Mouse (Mus musculus): ENCODE measurements at regions not wholly inside any gene's neighbourhood (a gene's known extent, or its start where the extent isn't known, plus 50 kb on each side); places are given as distances from the start of the nearest gene placed in this dataset.

DNA sequence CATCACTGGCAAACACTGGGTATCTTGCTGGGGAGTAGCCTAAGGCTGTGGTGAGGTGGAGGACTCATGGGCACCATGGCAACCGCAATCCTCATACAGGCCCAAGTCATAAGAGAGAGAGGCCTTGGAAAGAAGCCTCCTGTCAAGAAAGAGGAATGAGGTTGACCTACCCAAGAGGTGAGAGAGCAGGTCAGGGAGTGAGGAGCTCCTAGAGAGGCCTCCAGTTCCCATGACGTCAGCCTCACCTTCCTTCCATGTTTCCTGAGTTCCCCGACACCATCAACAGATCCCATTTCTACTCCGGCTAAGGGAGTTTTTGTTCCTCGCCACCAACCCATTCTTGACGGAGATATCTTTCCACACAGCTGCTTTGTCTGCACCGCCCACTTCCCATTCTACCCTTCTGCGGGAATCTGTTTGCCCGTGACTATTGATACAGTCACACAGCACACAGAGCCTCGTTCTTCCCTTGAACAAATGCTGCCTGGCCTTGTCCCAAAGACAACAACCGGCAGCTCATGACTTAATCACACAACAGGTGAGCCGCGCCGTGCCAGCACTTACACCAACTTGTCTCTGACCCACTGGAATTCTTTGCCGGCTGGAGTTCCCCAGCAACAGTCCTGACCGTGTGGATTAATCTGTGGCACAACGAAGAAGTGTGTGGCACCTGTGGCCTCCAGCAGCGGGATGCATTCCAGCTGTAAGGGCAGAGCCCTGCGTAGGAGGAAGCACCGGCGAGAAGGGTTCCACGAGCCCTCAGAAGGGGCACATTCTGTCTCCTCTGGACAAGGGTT is 111.8 kb upstream of the Rreb1 start:
- no peak for DNase-seq

DNA sequence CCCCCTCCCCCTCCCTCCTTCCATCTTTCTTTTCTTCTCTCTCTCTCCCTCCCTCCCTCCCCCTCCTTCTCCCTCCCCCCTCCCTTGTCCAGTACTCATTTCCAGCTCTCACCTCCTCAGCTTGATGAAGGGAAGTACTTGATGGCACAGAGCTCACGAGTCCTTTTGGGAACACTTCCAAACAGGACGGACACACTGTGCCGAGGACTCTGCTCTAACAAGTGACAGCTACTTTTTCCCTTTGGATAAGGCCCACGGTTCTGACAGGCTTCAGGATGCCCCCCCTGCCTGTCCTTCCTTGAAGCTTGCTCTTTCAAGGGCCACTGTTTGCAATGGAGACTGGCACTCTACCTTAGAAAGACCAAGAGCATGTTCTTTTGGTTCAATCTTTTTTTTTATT is 110.8 kb upstream of the Rreb1 start:
- DNase-seq, result no peak

GRCm38 (mm10) chr13:37667871-37668270 is 110.3 kb upstream of the Rreb1 start:
- no peak for DNase-seq

GRCm38 (mm10) chr13:37671109-37671508 is 107.1 kb upstream of the Rreb1 start:
- no peak for DNase-seq

- no peak for DNase-seq
Observed at GRCm38 (mm10) chr13:37674676-37675350, 103.4 kb upstream of the Rreb1 start.

- no peak for DNase-seq
Observed at GRCm38 (mm10) chr13:37675718-37676117, 102.5 kb upstream of the Rreb1 start.

DNA sequence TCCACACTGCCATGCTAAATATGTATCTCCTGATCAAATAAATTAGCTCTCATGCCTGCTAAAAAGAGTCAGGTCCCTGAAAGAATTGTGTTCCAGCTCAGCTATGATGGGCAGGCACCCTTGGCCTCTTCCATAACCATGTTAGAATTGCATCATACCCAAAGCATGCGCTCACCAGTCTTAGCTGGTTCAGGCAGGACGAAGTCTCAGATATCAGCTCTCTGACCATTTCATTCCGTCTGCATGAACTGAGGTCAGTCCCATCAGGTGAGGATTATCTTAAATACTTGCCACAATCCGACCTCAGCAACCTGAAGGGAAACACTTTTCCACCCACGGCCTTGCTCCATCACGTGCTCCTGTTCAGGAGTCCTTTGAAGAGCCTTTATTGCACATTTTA is 101.3 kb upstream of the Rreb1 start:
- DNase-seq, result no peak

DNA sequence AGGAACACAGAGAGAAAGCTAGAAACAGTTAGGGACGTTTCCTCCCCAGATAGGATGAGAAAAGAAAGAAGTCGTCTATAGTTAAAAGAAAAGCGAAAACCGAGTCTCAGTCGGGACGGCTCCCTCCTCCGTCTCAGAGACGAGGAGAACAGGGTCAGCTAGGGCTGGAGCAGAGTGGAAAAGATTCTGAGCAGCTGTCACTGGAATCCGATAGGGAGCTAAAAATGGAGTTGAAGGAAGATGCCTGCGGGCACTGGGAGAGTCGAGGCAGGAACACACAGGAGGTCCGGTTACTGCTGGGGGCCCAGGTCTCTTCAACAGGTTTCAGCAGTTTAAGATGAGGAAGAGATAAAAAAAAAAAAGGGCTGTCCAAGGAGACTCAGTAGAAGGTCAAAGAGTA is 99.9 kb upstream of the Rreb1 start:
- DNase-seq, result no peak

DNA sequence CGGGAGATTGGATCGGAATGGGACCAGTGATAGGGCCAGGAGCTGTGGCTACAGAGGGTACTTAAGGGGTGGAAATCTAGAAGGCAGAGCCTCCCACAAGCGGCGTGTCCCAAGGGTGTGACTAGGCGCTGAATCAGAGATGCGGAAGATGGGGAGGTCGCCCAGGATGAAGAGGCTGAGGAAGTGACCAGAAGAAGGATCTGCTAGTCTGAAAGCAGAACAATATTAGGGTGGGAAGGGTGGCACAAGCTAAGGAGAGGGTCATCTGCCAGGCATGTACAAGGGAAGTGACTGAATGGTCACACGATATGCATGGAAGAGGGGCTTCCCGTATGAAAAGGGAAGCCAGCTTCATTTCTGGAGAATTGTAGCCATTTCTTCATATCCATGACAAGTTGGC is 99.4 kb upstream of the Rreb1 start:
- DNase-seq, result no peak

DNA sequence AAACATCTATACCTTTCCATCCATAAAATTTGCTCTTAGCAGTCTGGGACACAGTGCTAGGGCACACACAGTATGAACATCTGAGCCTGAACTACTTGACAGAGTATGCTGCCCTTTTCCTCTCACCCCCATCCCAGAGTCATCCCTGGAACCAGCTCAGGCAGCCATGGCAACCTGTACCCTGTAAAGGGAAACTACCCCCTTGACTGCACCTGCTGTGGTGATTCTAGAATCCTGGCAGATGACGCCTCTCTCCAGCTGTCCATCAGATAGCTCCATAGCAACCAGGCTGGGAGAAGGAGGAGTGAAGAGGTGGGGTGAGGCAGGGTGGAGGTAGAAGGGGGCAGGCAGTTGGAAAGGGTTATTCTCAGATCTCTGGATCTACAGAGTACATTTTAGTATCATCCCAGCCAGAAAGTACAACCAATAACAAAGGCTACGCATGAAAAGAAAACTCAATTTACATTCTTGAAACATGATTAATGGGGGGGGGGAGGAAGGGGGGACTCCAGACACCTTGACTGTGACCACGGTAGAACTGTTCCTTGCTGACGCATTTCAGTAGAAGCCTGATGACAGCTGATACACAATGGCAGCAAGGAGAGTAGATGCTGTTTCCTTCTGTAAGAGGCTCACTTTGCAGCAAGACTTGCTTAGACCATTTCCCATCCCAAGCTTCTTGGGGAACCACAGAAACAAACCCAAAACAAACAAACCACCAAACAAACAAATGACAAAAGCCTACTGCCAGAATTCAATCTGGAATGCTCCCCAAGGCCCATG is 97.2 kb upstream of the Rreb1 start:
- DNase-seq, result no peak

- DNase-seq, result no peak
Observed at GRCm38 (mm10) chr13:37683045-37683679, 95.0 kb upstream of the Rreb1 start.

GRCm38 (mm10) chr13:37685617-37686016 is 92.6 kb upstream of the Rreb1 start:
- no peak for DNase-seq

DNA sequence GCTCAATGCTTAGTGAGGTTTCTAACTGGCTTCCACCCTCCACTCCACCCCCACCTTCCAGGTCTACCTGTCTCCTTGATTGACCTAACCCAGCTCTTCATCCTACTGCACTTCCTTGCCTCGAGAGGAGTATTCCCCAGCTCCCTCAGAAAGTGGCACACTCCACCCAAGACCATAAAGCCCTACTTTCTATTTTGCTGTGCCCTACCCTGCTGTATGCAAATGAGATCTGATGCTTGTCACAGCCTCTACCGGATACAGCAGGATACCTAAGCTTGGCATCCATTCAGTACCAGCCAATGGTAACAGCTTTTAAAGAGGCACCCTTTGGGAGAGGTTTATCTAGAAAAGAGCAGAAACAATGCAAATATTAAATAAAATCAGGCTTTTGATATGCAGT is 92.1 kb upstream of the Rreb1 start:
- DNase-seq, result no peak

GRCm38 (mm10) chr13:37689127-37689777 is 88.9 kb upstream of the Rreb1 start:
- no peak for DNase-seq

GRCm38 (mm10) chr13:37691855-37692445 is 86.2 kb upstream of the Rreb1 start:
- DNase-seq, result peak; percentile 71

- DNase-seq, result no peak
Observed at GRCm38 (mm10) chr13:37693617-37694016, 84.6 kb upstream of the Rreb1 start.

DNA sequence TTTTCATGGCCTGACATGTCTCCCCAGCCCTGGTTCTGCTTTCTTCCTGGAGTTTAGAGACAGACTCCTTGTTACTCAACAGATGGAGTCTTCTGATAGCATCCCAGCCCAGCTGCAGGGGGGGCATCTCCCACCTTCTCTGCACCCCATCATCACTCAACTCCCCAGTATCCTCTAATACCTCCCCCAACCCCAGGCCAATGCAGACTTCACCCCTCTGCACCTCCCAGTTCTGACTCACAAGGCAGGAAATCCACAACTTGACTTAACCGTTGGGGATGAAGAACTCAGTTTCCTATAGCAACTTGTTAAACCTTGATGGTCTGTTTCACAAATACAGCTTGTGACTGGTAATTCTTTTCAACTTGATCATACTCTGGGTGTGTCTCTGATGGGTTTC is 73.7 kb upstream of the Rreb1 start:
- DNase-seq, result no peak

GRCm38 (mm10) chr13:37705482-37705881 is 72.7 kb upstream of the Rreb1 start:
- no peak for DNase-seq

DNA sequence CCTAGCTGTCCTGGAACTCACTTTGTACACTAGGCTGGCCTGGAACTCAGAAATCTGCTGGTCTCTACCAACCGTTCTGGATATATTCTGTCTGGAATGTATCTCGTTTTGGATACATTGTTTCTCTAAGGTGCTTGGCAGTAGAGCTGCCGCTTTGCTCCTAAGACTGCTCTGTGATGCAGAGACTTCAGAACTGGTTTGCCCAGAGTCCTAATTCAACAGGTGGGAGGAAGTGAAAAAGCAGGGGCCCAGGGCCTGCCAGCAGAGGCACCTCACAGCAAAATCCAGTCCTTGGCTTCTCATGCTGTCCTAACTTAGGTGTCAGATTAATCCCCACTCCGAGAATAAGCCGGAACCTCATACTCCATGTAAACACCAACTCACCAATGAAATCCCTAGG is 67.3 kb upstream of the Rreb1 start:
- peak; percentile 18 for DNase-seq

DNA sequence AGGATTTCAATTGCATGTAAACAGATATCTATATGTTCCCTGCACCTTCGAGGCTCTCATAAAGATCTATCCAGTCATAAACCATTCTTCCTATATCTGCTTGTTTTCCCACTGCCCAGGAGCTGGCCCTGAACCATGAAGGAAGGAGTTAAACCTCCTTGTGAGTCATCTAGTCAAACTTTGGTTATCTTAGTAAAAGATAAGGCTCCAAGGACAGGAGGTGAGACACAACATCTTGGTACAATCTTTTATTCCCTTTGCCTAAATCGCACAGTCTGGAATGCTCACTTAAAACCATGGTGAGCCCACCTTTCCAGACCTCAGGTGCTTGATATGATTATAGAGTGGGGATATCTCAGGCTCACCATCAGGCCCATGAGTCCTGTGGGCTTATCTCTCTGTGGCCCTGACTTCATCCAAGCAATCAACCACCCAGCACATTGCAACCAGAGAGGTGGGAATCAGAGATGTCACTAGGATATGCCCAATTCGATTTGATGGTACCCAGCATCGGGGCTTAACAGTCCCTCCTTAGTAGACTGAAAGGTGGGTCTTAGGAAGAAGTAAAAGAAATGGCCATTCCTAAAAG is 65.2 kb upstream of the Rreb1 start:
- DNase-seq, result no peak

DNA sequence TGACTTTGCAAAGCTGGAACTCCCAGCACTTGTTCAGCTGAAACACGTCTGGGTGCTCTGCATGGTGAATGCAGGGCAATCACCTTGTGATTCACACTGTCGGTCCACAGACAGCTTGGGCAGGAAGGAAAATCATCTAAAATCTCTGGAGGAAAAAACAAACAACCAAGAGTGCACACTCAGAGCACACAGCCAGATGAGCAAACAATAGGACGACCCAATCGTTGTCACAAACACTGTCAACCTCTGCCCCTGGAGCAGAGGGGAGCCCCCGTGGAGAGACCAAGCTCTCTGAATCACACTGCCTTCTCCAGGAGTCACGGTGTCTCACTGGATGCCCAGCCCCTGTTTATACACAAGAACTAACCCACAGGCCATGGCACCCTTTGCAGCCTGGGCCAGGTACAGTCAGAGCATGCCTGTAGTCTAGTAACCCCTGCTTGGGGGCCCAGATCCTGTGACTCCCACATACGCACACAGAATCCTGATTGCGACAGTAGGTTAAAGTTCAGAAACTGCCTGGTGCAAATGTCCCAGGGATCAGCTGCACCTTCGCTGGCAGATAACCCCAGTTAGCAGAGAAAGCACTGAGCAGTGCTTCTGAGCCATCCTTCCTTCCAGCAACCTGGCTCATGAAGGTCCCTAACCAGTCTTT is 63.0 kb upstream of the Rreb1 start:
- DNase-seq, result no peak
